Mouse (Mus musculus) stomach, postnatal 0 days (tissue): ENCODE results near the gene Mgea5. TPM values are rescaled to one million over a fixed set of nuclear protein-coding genes. Genes with fewer than 3 reads are reported as not detected.

Source experiments
- ATAC-seq: fragments of 200-750 bp; cut with Nextera tagmentation; 2 replicates; pipeline ENCODE4 v1.8.0; 2017; ENCODE audit not compliant: low FRiP score, low TSS enrichment
- DNase-seq: peaks from one replicate; pipeline ENCODE4 v3.0.0-alpha.2; 2016; ENCODE audit warnings: low spot score
- H3K27ac ChIP-seq: fragments of 300-500 bp; sonication (generic); replicated peaks from 2 replicates; pipeline ENCODE4 v1.5.1; 2014; ENCODE audit warnings: mild to moderate bottlenecking, control low read depth
- H3K27me3 ChIP-seq: fragments of 300-500 bp; sonication (generic); 2 replicates; pipeline ENCODE4 v1.6.1; 2014; ENCODE audit warnings: low read length; ENCODE audit not compliant: control insufficient read depth, insufficient read depth
- H3K36me3 ChIP-seq: fragments of 300-500 bp; sonication (generic); 2 replicates; pipeline ENCODE4 v1.6.1; 2014; ENCODE audit warnings: low read length, mixed read lengths; ENCODE audit not compliant: control insufficient read depth, insufficient read depth
- H3K4me1 ChIP-seq: fragments of 300-500 bp; sonication (generic); replicated peaks from 2 replicates; pipeline ENCODE4 v1.6.1; 2014; ENCODE audit warnings: antibody characterized with exemption; ENCODE audit not compliant: control insufficient read depth, insufficient read depth
- H3K4me2 ChIP-seq: fragments of 300-500 bp; sonication (generic); replicated peaks from 2 replicates; pipeline ENCODE4 v1.6.1; 2014; ENCODE audit warnings: low read depth, mild to moderate bottlenecking, control low read depth, moderate library complexity
- H3K4me3 ChIP-seq: fragments of 300-500 bp; sonication (generic); 2 replicates; pipeline ENCODE4 v1.5.1; 2014; ENCODE audit warnings: low read depth, low read length, control low read depth
- H3K9ac ChIP-seq: fragments of 300-500 bp; sonication (generic); 2 replicates; pipeline ENCODE4 v1.6.1; 2014; ENCODE audit warnings: mild to moderate bottlenecking, low read length, control low read depth, mixed read lengths
- H3K9me3 ChIP-seq: fragments of 300-500 bp; sonication (generic); 2 replicates; pipeline ENCODE4 v1.6.1; 2016; ENCODE audit warnings: low read length; ENCODE audit not compliant: control insufficient read depth
- CTCF ChIP-seq: IDR thresholded peaks from 2 replicates; pipeline ENCODE4 v1.5.1; 2016; ENCODE audit warnings: antibody characterized with exemption, low read depth, mild to moderate bottlenecking, moderate library complexity
- EP300 ChIP-seq: optimal IDR thresholded peaks from 2 replicates; pipeline ENCODE3; 2016; ENCODE audit warnings: antibody characterized with exemption
- whole genome bisulfite sequencing: fragments of 180-500 bp; shearing (Covaris S2); extraction: QIAGEN DNeasy Blood & Tissue Kit; methylation state at CpG from one replicate; pipeline ENCODE4 v1.1.7; 2014; 5-methylcytosine and 5-hydroxymethylcytosine counted together
- polyA plus RNA-seq: library from polyadenylated mRNA; unstranded; fragments of >200 nt; fragmentation: Nextera tagmentation; extraction: Ambion mirVana; gene quantifications from 2 replicates; pipeline ENCODE4 v1.2.1, GENCODE M21; 2015

Mgea5 gene
- polyA plus RNA-seq, 1 experiment from 2014 or later: 16.5 TPM

- H3K4me1 ChIP-seq: peaks cover 2% of the 10 kb centered on the region; the same call in 1 of the 2 replicates
- H3K9me3 ChIP-seq: no peaks in the 10 kb centered on the region
- no peak for TF ChIP-seq CTCF
- TF ChIP-seq EP300: no peak
- DNase-seq (no peak), ATAC-seq (peak; percentile 19)
- 1% methylated on average over 32 of the region's 33 CpGs for whole genome bisulfite sequencing
- peaks cover 7% of the 10 kb centered on the region for H3K36me3 ChIP-seq
- H3K9ac ChIP-seq: peak overlapping the region; percentile 75
- H3K27ac ChIP-seq: no peak overlapping the region
- H3K27me3 ChIP-seq: peaks cover 4% of the 10 kb centered on the region; the same call in 1 of the 2 replicates
- H3K4me3 ChIP-seq: peak overlapping the region; percentile 79
- peak overlapping the region; percentile 96 for H3K4me2 ChIP-seq
Observed at GRCm38 (mm10) chr19:45748691-45749242, 34.9 kb downstream of the Mgea5 start.

GRCm38 (mm10) chr19:45748206-45748605 is 35.4 kb downstream of the Mgea5 start:
- ATAC-seq: no peak
- H3K27me3 ChIP-seq: peaks cover 4% of the 10 kb centered on the region; the same call in 1 of the 2 replicates
- H3K36me3 ChIP-seq: 0 out of 2 replicates have a peak, but pooled peaks cover 5% of the 10 kb centered on the region
- peak overlapping the region; percentile 96 for H3K4me2 ChIP-seq
- H3K27ac ChIP-seq: no peak overlapping the region
- H3K9me3 ChIP-seq: no peaks in the 10 kb centered on the region
- H3K9ac ChIP-seq: no peak overlapping the region
- TF ChIP-seq EP300 (no peak), CTCF (no peak)
- DNase-seq: no peak
- H3K4me1 ChIP-seq: peaks cover 2% of the 10 kb centered on the region; the same call in 1 of the 2 replicates
- WGBS: 49% methylated on average over 9 of the region's 9 CpGs
- H3K4me3 ChIP-seq: peak overlapping the region; percentile 79

- 28% methylated on average over 11 of the region's 11 CpGs for WGBS
- no peak overlapping the region for H3K4me2 ChIP-seq
- ATAC-seq: 0 out of 2 replicates have a peak, but pooled peaks have one; percentile 8
- no peak overlapping the region for H3K9ac ChIP-seq
- H3K27me3 ChIP-seq: peaks cover 6% of the 10 kb centered on the region; the same call in 1 of the 2 replicates
- H3K9me3 ChIP-seq: no peaks in the 10 kb centered on the region
- TF ChIP-seq CTCF (peak; percentile 89), EP300 (no peak)
- 0 out of 2 replicates have a peak, but pooled peaks cover 2% of the 10 kb centered on the region for H3K36me3 ChIP-seq
- peak; percentile 88 for DNase-seq
- peaks cover 2% of the 10 kb centered on the region; the same call in 1 of the 2 replicates for H3K4me1 ChIP-seq
- H3K27ac ChIP-seq: no peak overlapping the region
- H3K4me3 ChIP-seq: no peak overlapping the region
Observed at GRCm38 (mm10) chr19:45747028-45747867, 36.4 kb downstream of the Mgea5 start.

DNA sequence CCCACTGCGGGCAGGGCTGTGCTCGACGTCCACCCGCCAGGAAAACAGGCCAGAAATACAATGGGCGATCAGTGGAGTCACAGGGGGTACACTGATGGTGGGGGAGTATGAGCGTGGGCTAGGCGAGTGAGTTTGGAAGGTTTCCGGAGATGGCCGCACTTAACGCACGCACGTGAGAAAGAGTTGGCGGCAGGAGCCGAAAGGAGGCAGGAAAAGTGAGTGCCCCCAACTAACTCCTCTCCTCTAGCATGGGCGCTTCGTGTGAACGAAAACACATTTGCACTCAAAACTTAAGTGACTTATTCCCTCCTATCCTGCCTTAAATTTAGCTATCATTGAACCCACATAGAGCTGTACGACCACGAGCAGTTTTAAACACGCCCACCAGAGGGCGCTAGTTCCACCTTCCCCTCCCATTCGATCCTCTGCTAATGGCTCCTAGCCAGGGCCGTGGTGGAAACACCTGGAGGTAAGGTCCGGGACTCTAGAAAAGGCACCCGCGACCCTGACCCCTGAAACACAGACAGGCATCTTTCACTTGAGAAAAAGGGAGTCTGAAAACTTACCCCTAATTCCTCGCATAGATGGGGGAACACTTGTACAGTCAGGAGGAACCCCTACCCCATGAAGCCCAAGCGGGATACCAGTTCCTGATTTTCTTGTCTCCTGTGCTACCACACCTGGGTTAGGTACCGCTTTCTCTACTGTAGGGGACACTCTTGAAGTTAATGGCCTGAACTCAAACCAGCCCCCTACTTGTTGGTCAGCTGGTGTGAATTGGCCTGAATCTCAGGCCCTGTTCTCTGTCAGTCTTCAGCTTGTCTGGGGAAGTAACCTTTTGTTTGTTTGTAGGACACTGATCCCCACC is 37.2 kb downstream of the Mgea5 start:
- TF ChIP-seq EP300 (no peak), CTCF (peak; percentile 89)
- H3K9me3 ChIP-seq: no peaks in the 10 kb centered on the region
- no peak overlapping the region for H3K4me2 ChIP-seq
- H3K4me3 ChIP-seq: peak overlapping the region; percentile 1; the same call in 1 of the 2 replicates
- no peaks in the 10 kb centered on the region for H3K36me3 ChIP-seq
- peaks cover 2% of the 10 kb centered on the region; the same call in 1 of the 2 replicates for H3K4me1 ChIP-seq
- peak; percentile 81 for DNase-seq
- H3K27ac ChIP-seq: no peak overlapping the region
- WGBS: 18% methylated on average over 29 of the region's 29 CpGs
- peak; percentile 33; the same call in 1 of the 2 replicates for ATAC-seq
- peaks cover 10% of the 10 kb centered on the region; the same call in 1 of the 2 replicates for H3K27me3 ChIP-seq
- H3K9ac ChIP-seq: no peak overlapping the region

DNA sequence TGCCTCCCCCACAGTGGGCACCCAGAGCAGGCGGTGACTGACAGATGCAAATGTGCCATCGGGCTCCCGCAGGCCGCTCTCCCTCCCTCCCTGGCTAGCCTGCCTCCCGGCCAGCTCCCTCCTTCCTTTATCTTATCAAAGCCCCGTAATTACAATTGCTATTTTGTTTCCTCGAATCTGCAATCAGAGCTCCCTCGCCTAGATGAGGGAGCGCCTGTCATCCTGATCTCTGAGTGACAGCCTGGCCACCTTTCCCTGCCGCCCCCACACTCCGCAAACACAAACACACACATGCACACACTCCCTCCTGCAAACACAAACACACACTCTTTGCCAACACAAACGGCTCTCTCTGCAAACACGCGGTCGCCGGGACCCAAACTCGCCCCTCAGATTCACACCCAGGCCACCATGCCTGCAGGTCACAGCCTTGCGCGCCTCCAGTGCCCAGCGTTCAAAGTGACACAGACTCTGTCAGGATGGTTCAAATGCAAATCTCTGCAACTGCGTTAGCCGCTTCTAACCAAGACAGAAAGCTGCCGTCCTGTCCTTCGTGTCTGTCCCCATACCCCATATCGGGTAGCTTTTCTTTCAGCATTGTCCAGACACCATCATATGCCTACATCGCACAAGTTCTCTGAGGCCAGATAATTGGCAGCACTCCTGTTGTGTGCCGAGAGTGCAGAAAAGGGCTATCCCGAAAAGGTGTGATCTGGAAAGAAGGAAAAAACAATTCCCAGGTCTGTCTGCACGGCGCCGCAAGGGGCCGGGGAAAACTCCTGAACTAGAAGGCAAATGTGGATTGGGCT is 38.1 kb downstream of the Mgea5 start:
- Histone ChIP-seq H3K9ac (no peak overlapping the region), H3K4me2 (no peak overlapping the region), H3K4me3 (no peak overlapping the region; the same call in 1 of the 2 replicates), H3K9me3 (no peaks in the 10 kb centered on the region), H3K27me3 (peaks cover 17% of the 10 kb centered on the region; the same call in 1 of the 2 replicates), H3K27ac (no peak overlapping the region), H3K36me3 (no peaks in the 10 kb centered on the region), H3K4me1 (peaks cover 2% of the 10 kb centered on the region; the same call in 1 of the 2 replicates)
- no peak for ATAC-seq
- whole genome bisulfite sequencing: 18% methylated on average over 32 of the region's 32 CpGs
- DNase-seq: no peak
- TF ChIP-seq CTCF (no peak), EP300 (no peak)
